Mouse (Mus musculus) left cerebral cortex, postnatal 14 days (tissue): ENCODE results near the gene Il17rc. TPM values are rescaled to one million over a fixed set of nuclear protein-coding genes. Genes with fewer than 3 reads are reported as not detected.

Experiments used
- DNase-seq, 2 experiments: peaks; one replicate each; pipeline ENCODE4 v3.0.0; 2021 to 2022; ENCODE audit warnings: low spot score in 2 of 2, mixed read lengths in 1 of 2
- intact Hi-C: fragments of 180-260 bp; cut with DNase I; formaldehyde crosslinking; loops from one replicate; pipeline ENCODE4 v1.15.1; 2025
- long read RNA-seq, 2 experiments: library from polyadenylated mRNA; stranded (forward); transcript quantifications; one replicate each; pipeline ENCODE4 v2.0.0; 2021
- total RNA-seq, 2 experiments: library from RNA; stranded (reverse); gene quantifications; 2 replicates each; pipeline ENCODE4 v1.2.3; 2021

The Il17rc gene
- total RNA-seq, result 1 to 10 TPM; 3.9 to 5.4 TPM
- long read RNA-seq, experiment 1, partial matches to known transcripts, result 7 of 13 reads
- long read RNA-seq, experiment 1, other reads (novel, unspliced or antisense), result 6 of 13 reads
- long read RNA-seq, experiment 2, partial matches to known transcripts, result 4 of 9 reads
- long read RNA-seq, experiment 2, other reads (novel, unspliced or antisense), result 5 of 9 reads

- intact Hi-C loops, result no loop called here
- no peak for DNase-seq
Measured at GRCm38 (mm10) chr6:113471297-113471936, at the start of gene Il17rc. TSS of gene Il17rc (plus strand) at chr6:113471427.

- DNase-seq, result no peak
Measured at GRCm38 (mm10) chr6:113423000-113423399, 48.2 kb upstream of the Il17rc start.

GRCm38 (mm10) chr6:113424187-113424586 is 47.0 kb upstream of the Il17rc start:
- DNase-seq, result no peak
- intact Hi-C loops, result no loop called here

More at GRCm38 (mm10) chr6:113423000-113423399, 48.2 kb upstream of the Il17rc start:
- intact Hi-C loops, result no loop called here

GRCm38 (mm10) chr6:113426696-113427095 is 44.5 kb upstream of the Il17rc start:
- no peak for DNase-seq
- intact Hi-C loops, result no loop called here

GRCm38 (mm10) chr6:113427397-113427796 is 43.8 kb upstream of the Il17rc start:
- intact Hi-C loops, result no loop called here
- peak in 1 of 2 experiments; percentile 57 for DNase-seq

- DNase-seq, result no peak
- intact Hi-C loops, result no loop called here
Measured at GRCm38 (mm10) chr6:113428006-113428405, 43.2 kb upstream of the Il17rc start.

GRCm38 (mm10) chr6:113429965-113430364 is 41.3 kb upstream of the Il17rc start:
- intact Hi-C loops, result no loop called here
- DNase-seq, result no peak

GRCm38 (mm10) chr6:113430846-113431245 is 40.4 kb upstream of the Il17rc start:
- intact Hi-C loops, result no loop called here
- no peak for DNase-seq

GRCm38 (mm10) chr6:113431801-113432200 is 39.4 kb upstream of the Il17rc start:
- DNase-seq, result no peak
- intact Hi-C loops, result no loop called here

GRCm38 (mm10) chr6:113433661-113434060 is 37.6 kb upstream of the Il17rc start:
- no peak for DNase-seq
- intact Hi-C loops, result no loop called here

GRCm38 (mm10) chr6:113434691-113435090 is 36.5 kb upstream of the Il17rc start:
- DNase-seq, result no peak
- intact Hi-C loops, result no loop called here

GRCm38 (mm10) chr6:113435664-113436205 is 35.5 kb upstream of the Il17rc start, which contains the start of gene Cidec:
TSS of gene Cidec (minus strand) at chr6:113435760.
- intact Hi-C loops, result no loop called here
- DNase-seq, result no peak

GRCm38 (mm10) chr6:113437135-113437534 is 34.1 kb upstream of the Il17rc start:
- intact Hi-C loops, result no loop called here
- DNase-seq, result no peak

GRCm38 (mm10) chr6:113438721-113439430 is 32.4 kb upstream of the Il17rc start:
- no peak for DNase-seq
- intact Hi-C loops, result no loop called here

GRCm38 (mm10) chr6:113440686-113441085 is 30.5 kb upstream of the Il17rc start:
- intact Hi-C loops, result no loop called here
- no peak for DNase-seq

- intact Hi-C loops, result no loop called here
- peak; percentile 73 to 74 for DNase-seq
Measured at GRCm38 (mm10) chr6:113441147-113441680, 30.0 kb upstream of the Il17rc start.

- intact Hi-C loops, result no loop called here
- no peak for DNase-seq
Measured at GRCm38 (mm10) chr6:113442087-113442441, 29.2 kb upstream of the Il17rc start.

- intact Hi-C loops, result no loop called here
- DNase-seq, result peak; percentile 90 to 92
Measured at GRCm38 (mm10) chr6:113442442-113443090, 28.7 kb upstream of the Il17rc start, which contains the start of gene Jagn1. TSS of gene Jagn1 (plus strand) at chr6:113442569.

GRCm38 (mm10) chr6:113443091-113443490 is 28.1 kb upstream of the Il17rc start:
- intact Hi-C loops, result no loop called here
- peak in 1 of 2 experiments; percentile 41 for DNase-seq
